Mouse (Mus musculus) midbrain, embryonic 10.5 days (tissue): ENCODE measurements around the gene 1700012B09Rik. TPM values are rescaled to one million over a fixed set of nuclear protein-coding genes. Genes with fewer than 3 reads are reported as not detected.

ENCODE experiments used
- DNase-seq: peaks from one replicate; pipeline ENCODE4 v3.0.0-alpha.2; 2017; ENCODE audit warnings: low spot score
- H3K27ac ChIP-seq: fragments of 300-500 bp; sonication (generic); replicated peaks from 2 replicates; pipeline ENCODE4 v1.5.1; 2016; ENCODE audit warnings: mild to moderate bottlenecking
- H3K27me3 ChIP-seq: fragments of 300-500 bp; sonication (generic); 2 replicates; pipeline ENCODE4 v1.6.1; 2016; ENCODE audit warnings: low read depth, mild to moderate bottlenecking; ENCODE audit not compliant: poor library complexity, severe bottlenecking
- H3K36me3 ChIP-seq: fragments of 300-500 bp; sonication (generic); 2 replicates; pipeline ENCODE4 v1.6.1; 2016; ENCODE audit warnings: mild to moderate bottlenecking, moderate library complexity
- H3K4me1 ChIP-seq: fragments of 300-500 bp; sonication (generic); 2 replicates; pipeline ENCODE4 v1.6.1; 2016
- H3K4me3 ChIP-seq: fragments of 300-500 bp; sonication (generic); 2 replicates; pipeline ENCODE4 v1.5.1; 2016; ENCODE audit warnings: mild to moderate bottlenecking, moderate library complexity
- H3K9me3 ChIP-seq: fragments of 300-500 bp; sonication (generic); replicated peaks from 2 replicates; pipeline ENCODE4 v1.6.1; 2016; ENCODE audit warnings: mild to moderate bottlenecking
- WGBS: fragments of 180-500 bp; shearing (Covaris S2); methylation state at CpG from one replicate; pipeline ENCODE4 v1.1.7; 2016; 5-methylcytosine and 5-hydroxymethylcytosine counted together
- polyA plus RNA-seq: library from polyadenylated mRNA; unstranded; fragments of >200 nt; fragmentation: Nextera tagmentation; extraction: Ambion mirVana; gene quantifications from 2 replicates; pipeline ENCODE4 v1.2.1, GENCODE M21; 2016

Gene 1700012B09Rik
- polyA plus RNA-seq, 1 experiment from 2014 or later: 0.38 TPM

- 82% methylated on average over 5 of the region's 5 CpGs for WGBS
- no peaks in the 10 kb centered on the region for H3K9me3 ChIP-seq
- peaks cover 7% of the 10 kb centered on the region for H3K4me1 ChIP-seq
- peaks cover 49% of the 10 kb centered on the region for H3K27me3 ChIP-seq
- H3K4me3 ChIP-seq: no peak overlapping the region
- no peak overlapping the region for H3K27ac ChIP-seq
- DNase-seq: no peak
- H3K36me3 ChIP-seq: no peaks in the 10 kb centered on the region
Measured at GRCm38 (mm10) chr9:14724755-14725420, 45.9 kb downstream of the 1700012B09Rik start.

GRCm38 (mm10) chr9:14721610-14722009 is 49.2 kb downstream of the 1700012B09Rik start:
- DNase-seq: no peak
- peaks cover 51% of the 10 kb centered on the region for H3K27me3 ChIP-seq
- H3K27ac ChIP-seq: no peak overlapping the region
- 83% methylated on average over 5 of the region's 5 CpGs for WGBS
- H3K4me3 ChIP-seq: no peak overlapping the region
- H3K9me3 ChIP-seq: no peaks in the 10 kb centered on the region
- H3K36me3 ChIP-seq: no peaks in the 10 kb centered on the region
- H3K4me1 ChIP-seq: peaks cover 11% of the 10 kb centered on the region

- Histone ChIP-seq H3K27ac (no peak overlapping the region), H3K27me3 (peaks cover 40% of the 10 kb centered on the region), H3K9me3 (no peaks in the 10 kb centered on the region), H3K4me3 (no peak overlapping the region), H3K4me1 (peaks cover 13% of the 10 kb centered on the region), H3K36me3 (no peaks in the 10 kb centered on the region)
- no peak for DNase-seq
- 71% methylated on average over 2 of the region's 2 CpGs for WGBS
Measured at GRCm38 (mm10) chr9:14720384-14720783, 50.4 kb downstream of the 1700012B09Rik start.

- H3K27ac ChIP-seq: no peak overlapping the region
Measured at GRCm38 (mm10) chr9:14718332-14718691, 52.5 kb downstream of the 1700012B09Rik start.

GRCm38 (mm10) chr9:14717689-14718331 is 53.0 kb downstream of the 1700012B09Rik start:
- no peaks in the 10 kb centered on the region for H3K36me3 ChIP-seq
- DNase-seq: no peak
- peaks cover 7% of the 10 kb centered on the region; the same call in 1 of the 2 replicates for H3K4me1 ChIP-seq
- no peak overlapping the region for H3K27ac ChIP-seq
- no peaks in the 10 kb centered on the region for H3K9me3 ChIP-seq
- 66% methylated on average over 14 of the region's 14 CpGs for WGBS
- peaks cover 25% of the 10 kb centered on the region for H3K27me3 ChIP-seq
- H3K4me3 ChIP-seq: no peak overlapping the region

More at GRCm38 (mm10) chr9:14718332-14718691, 52.5 kb downstream of the 1700012B09Rik start:
- no peak for DNase-seq
- Histone ChIP-seq H3K36me3 (no peaks in the 10 kb centered on the region), H3K27me3 (peaks cover 25% of the 10 kb centered on the region), H3K4me3 (no peak overlapping the region), H3K9me3 (no peaks in the 10 kb centered on the region), H3K4me1 (peaks cover 10% of the 10 kb centered on the region)

- Histone ChIP-seq H3K4me3 (no peak overlapping the region), H3K4me1 (peaks cover 7% of the 10 kb centered on the region; the same call in 1 of the 2 replicates), H3K27ac (no peak overlapping the region), H3K27me3 (0 out of 2 replicates have a peak, but pooled peaks cover 10% of the 10 kb centered on the region), H3K36me3 (no peaks in the 10 kb centered on the region), H3K9me3 (no peaks in the 10 kb centered on the region)
- DNase-seq: no peak
- 92% methylated on average over 15 of the region's 15 CpGs for WGBS
Measured at GRCm38 (mm10) chr9:14715258-14715657, 55.6 kb downstream of the 1700012B09Rik start.

GRCm38 (mm10) chr9:14710910-14711309 is 59.9 kb downstream of the 1700012B09Rik start:
- DNase-seq: no peak
- Histone ChIP-seq H3K4me1 (peaks cover 4% of the 10 kb centered on the region; the same call in 1 of the 2 replicates), H3K9me3 (no peaks in the 10 kb centered on the region), H3K4me3 (no peak overlapping the region), H3K27me3 (no peaks in the 10 kb centered on the region), H3K27ac (no peak overlapping the region), H3K36me3 (no peaks in the 10 kb centered on the region)
- 89% methylated on average over 3 of the region's 3 CpGs for WGBS

Other genes with a start within 250 kb of the 1700012B09Rik start
- gene Amotl1, start 126.0 kb downstream of the 1700012B09Rik start, polyA plus RNA-seq: 14.7 and 14.9 TPM in 2 replicates
- 0.04 and 0.11 TPM in 2 replicates for gene Piwil4, start 30.3 kb downstream of the 1700012B09Rik start, polyA plus RNA-seq
- gene Fut4, start 18.6 kb downstream of the 1700012B09Rik start, polyA plus RNA-seq: 1.8 and 2.0 TPM in 2 replicates
- gene Mre11a, start 13.6 kb upstream of the 1700012B09Rik start, polyA plus RNA-seq: 34.1 and 38.6 TPM in 2 replicates
- gene Ankrd49, start 13.8 kb upstream of the 1700012B09Rik start, polyA plus RNA-seq: 56.6 and 57.7 TPM in 2 replicates
- 0.25 and 0.40 TPM in 2 replicates for gene Gpr83, start 89.2 kb upstream of the 1700012B09Rik start, polyA plus RNA-seq
- not detected in 2 replicates for gene Izumo1r, start 132.9 kb upstream of the 1700012B09Rik start, polyA plus RNA-seq